Mouse (Mus musculus) G1E (cell line): ENCODE data around the gene Ergic2.

Experiments used
- CTCF ChIP-seq: IDR thresholded peaks from 2 replicates; pipeline ENCODE4 v1.5.1; 2012; ENCODE audit warnings: low read depth, low read length, inconsistent platforms, mixed read lengths
- POLR2AphosphoS5 ChIP-seq: IDR thresholded peaks from 2 replicates; pipeline ENCODE4 v1.6.1; 2012; ENCODE audit warnings: low read depth, low read length, inconsistent platforms; ENCODE audit not compliant: insufficient replicate concordance

DNA sequence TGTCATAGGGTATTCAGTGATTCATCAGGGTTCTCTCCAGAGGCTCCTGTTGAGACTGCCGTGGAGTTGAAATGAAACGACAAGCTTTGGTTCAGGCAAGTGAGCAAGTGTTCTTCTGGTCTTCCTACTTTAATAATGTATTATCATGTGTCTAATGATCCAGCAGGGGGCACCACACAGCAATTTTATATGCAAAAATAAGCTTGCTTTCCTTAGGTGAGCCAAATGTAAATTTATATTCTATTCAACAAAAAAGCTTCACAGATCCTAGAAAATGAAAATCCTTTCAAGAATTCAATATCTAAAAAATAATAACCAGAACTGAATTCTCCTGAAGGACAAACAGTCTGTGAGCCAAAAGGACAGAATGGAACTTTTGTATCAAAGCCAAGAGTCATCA is 36.5 kb upstream of the Ergic2 start:
- TF ChIP-seq CTCF = 0 out of 2 replicates have a peak, but pooled peaks have one; percentile 3
- no peak for TF ChIP-seq POLR2AphosphoS5
